Comparison of ENCODE assay signal across 10 mouse cellular contexts in the genomic region with DNA sequence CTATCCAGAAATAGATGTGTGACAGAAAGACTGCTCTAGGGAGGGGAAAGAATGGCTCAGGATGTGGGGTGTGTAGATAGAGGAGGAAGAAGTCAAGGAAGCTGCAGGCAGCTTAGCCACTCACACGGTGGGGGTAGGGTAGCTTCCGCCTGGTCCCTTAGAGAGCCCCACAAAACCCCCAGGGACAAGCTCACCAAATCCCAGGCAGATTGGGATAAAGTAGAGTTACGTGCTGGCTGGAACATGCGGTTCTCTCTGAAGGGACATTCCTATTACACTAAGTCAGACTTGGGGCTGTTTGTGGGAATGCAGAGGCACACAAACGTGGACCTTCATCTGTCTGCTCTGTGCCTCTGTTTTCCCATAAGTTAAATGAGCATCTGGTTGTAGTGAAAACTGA. TPM values are rescaled to one million over a fixed set of nuclear protein-coding genes. Genes with fewer than 3 reads are reported as not detected.
DNase-seq lines count a peak whose midpoint lies in the region; ATAC-seq and TF ChIP-seq lines count a peak whose summit lies in the region.
"Had no signal": no experiment of that assay in that cellular context is flagged by ENCODE, and none has a peak within 500 bp of the region (broad histone marks: within the 10 kb centered on the region; RNA-seq: fewer than 3 reads in every experiment).

No protein-coding gene starts in this region.

- peak; percentile 67 for DNase-seq in gastrocnemius, adult 2 months
- no peak for DNase-seq in gastrocnemius, postnatal 4 days (ENCODE audit: low spot score in 2 of 2)
- no peak for DNase-seq in lung, adult 18-20 months
- peak; percentile 67 for DNase-seq in skeletal muscle tissue, adult 2 months (ENCODE audit: low read depth, low spot score)
- no peak for DNase-seq in urinary bladder, adult 18-20 months (ENCODE audit: low spot score in 2 of 2)
- no peak for DNase-seq in embryo, embryonic 9.5 days (ENCODE audit: extremely low spot score)
- DNase-seq: kidney, postnatal 10 days had no signal

- H3K27me3 ChIP-seq in lung, embryonic 16.5 days (ENCODE audit: control insufficient read depth, insufficient read depth, low read depth, low read length) = no peaks in the 10 kb centered on the region
- no peaks in the 10 kb centered on the region for H3K27me3 ChIP-seq in heart, embryonic 16.5 days (ENCODE audit: control insufficient read depth, insufficient read depth, low read length)
- H3K27me3 ChIP-seq: hindbrain, embryonic 12.5 days had no signal

- H3K4me1 ChIP-seq in lung, embryonic 16.5 days (replicated peaks; ENCODE audit: control insufficient read depth, insufficient read depth, low read length) = peaks cover 35% of the 10 kb centered on the region
- H3K4me1 ChIP-seq in heart, embryonic 16.5 days (ENCODE audit: control insufficient read depth, insufficient read depth, low read length) = peaks cover 76% of the 10 kb centered on the region

- H3K9ac ChIP-seq in lung, embryonic 16.5 days (ENCODE audit: low read length) = no peak overlapping the region
- peak overlapping the region; percentile 43 for H3K9ac ChIP-seq in heart, embryonic 16.5 days (ENCODE audit: low read length)
- H3K9ac ChIP-seq: hindbrain, embryonic 12.5 days had no signal

- no peaks in the 10 kb centered on the region for H3K9me3 ChIP-seq in lung, embryonic 16.5 days (ENCODE audit: control insufficient read depth, low read length)
- H3K9me3 ChIP-seq in heart, embryonic 16.5 days (replicated peaks; ENCODE audit: control insufficient read depth, low read length) = no peaks in the 10 kb centered on the region
- H3K9me3 ChIP-seq: hindbrain, embryonic 12.5 days had no signal

- H3K4me3 ChIP-seq in gastrocnemius, adult 2 months = peak overlapping the region; percentile 51
- no peak overlapping the region for H3K4me3 ChIP-seq in lung, embryonic 16.5 days (ENCODE audit: low read length)
- peak overlapping the region; percentile 10 for H3K4me3 ChIP-seq in heart, embryonic 16.5 days (ENCODE audit: low read length)
- H3K4me3 ChIP-seq: hindbrain, embryonic 12.5 days had no signal

- intact Hi-C loops in gastrocnemius, adult 2 months (cut with DNase I) = no loop called here

- no peaks in the 10 kb centered on the region for H3K36me3 ChIP-seq in lung, embryonic 16.5 days (ENCODE audit: control insufficient read depth, insufficient read depth, low read length)
- H3K36me3 ChIP-seq in heart, embryonic 16.5 days (ENCODE audit: control insufficient read depth, insufficient read depth) = peaks cover 4% of the 10 kb centered on the region; the same call in 1 of the 2 replicates
- H3K36me3 ChIP-seq: hindbrain, embryonic 12.5 days had no signal

- H3K27ac ChIP-seq in gastrocnemius, adult 2 months = peak overlapping the region; percentile 96
- peak overlapping the region; percentile 60 for H3K27ac ChIP-seq in lung, embryonic 16.5 days (ENCODE audit: low read length)
- peak overlapping the region; percentile 88 for H3K27ac ChIP-seq in heart, embryonic 16.5 days (ENCODE audit: low read length)
- H3K27ac ChIP-seq: hindbrain, embryonic 12.5 days had no signal

- no peak for TF ChIP-seq CTCF in gastrocnemius, adult 2 months (IDR thresholded peaks at IDR 0.05)

- no peak overlapping the region for H3K4me2 ChIP-seq in lung, embryonic 16.5 days (ENCODE audit: low read depth, low read length)
- H3K4me2 ChIP-seq in heart, embryonic 16.5 days (ENCODE audit: low read depth, low read length) = peak overlapping the region; percentile 51
- H3K4me2 ChIP-seq: hindbrain, embryonic 12.5 days had no signal

- WGBS in lung, embryonic 16.5 days = 56% methylated on average over 5 of the region's 5 CpGs
- 21% methylated on average over 5 of the region's 5 CpGs for WGBS in heart, embryonic 16.5 days

- ATAC-seq in lung, embryonic 16.5 days (ENCODE audit: low read depth) = peak; percentile 49
- peak; percentile 45 for ATAC-seq in heart, embryonic 16.5 days (replicated peaks; ENCODE audit: extremely low read depth, insufficient read depth, low FRiP score)

RNA-seq across cellular contexts. Expression of a gene that starts 12.4 kb away (rescaled TPM):
- 10 to 100 TPM; 31.5 to 41.1 TPM for total RNA-seq in gastrocnemius, adult 2 months (2021)
- 10 to 100 TPM; 49.4 to 58.0 TPM for total RNA-seq in gastrocnemius, postnatal 4 days (2021)
- 57.3 and 61.5 TPM in 2 replicates for polyA plus RNA-seq in lung, embryonic 16.5 days (2015; fragmentation: Nextera tagmentation; extraction: Ambion mirVana)
- 56.6 and 62.4 TPM in 2 replicates for polyA plus RNA-seq in heart, embryonic 16.5 days (2015; fragmentation: Nextera tagmentation; extraction: Ambion mirVana)

RNA-seq across cellular contexts. Expression of a gene that starts 38.6 kb away (rescaled TPM):
- total RNA-seq in gastrocnemius, adult 2 months (2021) = 10 to 100 TPM; 19.8 to 22.9 TPM
- 10 to 100 TPM; 25.8 to 30.0 TPM for total RNA-seq in gastrocnemius, postnatal 4 days (2021)
- 57.9 and 58.1 TPM in 2 replicates for polyA plus RNA-seq in lung, embryonic 16.5 days (2015; fragmentation: Nextera tagmentation; extraction: Ambion mirVana)
- 48.0 and 51.6 TPM in 2 replicates for polyA plus RNA-seq in heart, embryonic 16.5 days (2015; fragmentation: Nextera tagmentation; extraction: Ambion mirVana)

Comparison
In these comparisons a context has a peak if more than half of its experiments do, and no peak if none do; other contexts are left out.
1. DNase-seq: peak in gastrocnemius, adult 2 months (single experiment) and skeletal muscle tissue, adult 2 months (single experiment); none in gastrocnemius, postnatal 4 days (0 of 2), lung, adult 18-20 months (0 of 2), urinary bladder, adult 18-20 months (0 of 2) and embryo, embryonic 9.5 days (single experiment).
2. Peak in every context shown above with its lines, with median percentiles within 50 percentile points of each other: H3K27ac ChIP-seq.